Mouse (Mus musculus) cerebellum, adult 2 months (tissue): Measurements from ENCODE around the gene Pde8a.

Experiments
- CTCF ChIP-seq: fragments of 200-500 bp; IDR thresholded peaks from 2 replicates; pipeline ENCODE4 v1.5.1; 2011; ENCODE audit warnings: low read depth, mild to moderate bottlenecking, control low read depth, low read length, moderate library complexity, borderline replicate concordance; ENCODE audit not compliant: insufficient read depth
- POLR2A ChIP-seq: fragments of 200-500 bp; IDR thresholded peaks from 2 replicates; pipeline ENCODE4 v1.6.1; 2011; ENCODE audit warnings: low read length, control low read depth, borderline replicate concordance; ENCODE audit not compliant: insufficient read depth

GRCm38 (mm10) chr7:81367946-81368345 is 154.6 kb downstream of the Pde8a start:
- TF ChIP-seq CTCF (no peak), POLR2A (no peak)
